Mouse (Mus musculus) thymus, adult 2 months (tissue): Measurements from ENCODE around the gene Smim8.

Experiments used
- CTCF ChIP-seq: fragments of 200-500 bp; IDR thresholded peaks from 2 replicates; pipeline ENCODE4 v1.5.1; 2012; ENCODE audit warnings: mild to moderate bottlenecking, control low read depth, low read length, moderate library complexity, borderline replicate concordance; ENCODE audit not compliant: control insufficient read depth, poor library complexity, insufficient read depth; ENCODE audit errors: extremely low read depth
- POLR2A ChIP-seq: fragments of 200-500 bp; IDR thresholded peaks from 2 replicates; pipeline ENCODE4 v1.6.1; 2012; ENCODE audit warnings: mild to moderate bottlenecking, low read length, control low read depth, moderate library complexity; ENCODE audit not compliant: control insufficient read depth, poor library complexity, insufficient read depth; ENCODE audit errors: extremely low read depth

- no peak for TF ChIP-seq POLR2A
- TF ChIP-seq CTCF, result no peak
These were observed 8.3 kb upstream of the Smim8 start for GRCm38 (mm10) chr4:34786476-34786875.
